Mouse (Mus musculus): ENCODE data around the gene Armcx5. TPM values are rescaled to one million over a fixed set of nuclear protein-coding genes. Genes with fewer than 3 reads are reported as not detected.

Gene Armcx5
- polyA plus RNA-seq (2012; rRNA removed; ENCODE audit: low replicate concordance) = 0.90 and 1.1 TPM in 2 replicates

GRCm38 (mm10) chrX:135742304-135743055 lies at the start of gene Armcx5, which contains the start of gene Gprasp1:
Armcx5 (plus strand) TSS chrX:135742733.
Gprasp1 (plus strand) TSS chrX:135742733.

DNA sequence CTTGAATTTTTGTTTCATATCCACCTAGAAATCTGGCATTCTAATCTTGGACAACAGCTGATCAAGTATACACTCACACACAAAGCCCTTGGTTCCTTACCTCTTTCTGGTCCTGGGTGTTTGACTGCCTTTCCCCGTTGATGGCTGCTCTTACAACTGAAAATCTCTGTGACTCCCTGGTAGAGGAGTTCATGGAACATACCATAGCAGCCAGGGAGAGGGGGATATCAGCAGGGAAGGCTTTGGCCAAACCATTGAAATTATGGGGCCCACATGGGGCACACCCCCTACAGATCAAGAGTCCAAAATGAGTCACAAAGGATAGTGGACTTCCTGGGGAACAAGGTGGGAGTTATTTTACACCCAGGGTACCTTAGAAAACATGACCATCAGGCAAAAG lies 48.9 kb upstream of the Armcx5 start, which contains the start of gene Tcp11x2:
Gene Tcp11x2, minus strand, starts transcription at position 158 of the 400 bp plus-strand sequence.

GRCm38 (mm10) chrX:135725161-135725560 lies 17.4 kb upstream of the Armcx5 start, which contains the start of gene Tmsb15a:
Tmsb15a (minus strand) TSS chrX:135725261.

Other genes with a start within 250 kb of the Armcx5 start
- not detected in 2 replicates for gene AV320801, start 248.1 kb upstream of the Armcx5 start, polyA plus RNA-seq (2012; rRNA removed; ENCODE audit: low replicate concordance)
- gene Nxf7, start 144.0 kb upstream of the Armcx5 start, polyA plus RNA-seq (2012; rRNA removed; ENCODE audit: low replicate concordance) = 0.75 and 1.7 TPM in 2 replicates
- gene Prame, start 115.0 kb upstream of the Armcx5 start, polyA plus RNA-seq (2012; rRNA removed; ENCODE audit: low replicate concordance) = not detected in 2 replicates
- not detected in 2 replicates for gene Tcp11x2, start 48.9 kb upstream of the Armcx5 start, polyA plus RNA-seq (2012; rRNA removed; ENCODE audit: low replicate concordance)
- not detected in 2 replicates for gene Tmsb15a, start 17.5 kb upstream of the Armcx5 start, polyA plus RNA-seq (2012; rRNA removed; ENCODE audit: low replicate concordance)
- gene Gprasp1, start within 50 bp of the Armcx5 start, polyA plus RNA-seq (2012; rRNA removed; ENCODE audit: low replicate concordance) = 12.1 and 14.5 TPM in 2 replicates
- 2.1 and 3.1 TPM in 2 replicates for gene Bhlhb9, start 54.9 kb downstream of the Armcx5 start, polyA plus RNA-seq (2012; rRNA removed; ENCODE audit: low replicate concordance)
- 0.55 and 6.6 TPM in 2 replicates for gene Gprasp2, start 96.3 kb downstream of the Armcx5 start, polyA plus RNA-seq (2012; rRNA removed; ENCODE audit: low replicate concordance)